Mouse (Mus musculus) spleen, adult 18-20 months (tissue): Measurements from ENCODE around the gene Disp3.

Source experiments
- DNase-seq, 2 experiments: peaks; one replicate each; pipeline ENCODE4 v3.0.0; 2022; ENCODE audit warnings: mixed read lengths in 2 of 2

Disp3 gene

GRCm38 (mm10) chr4:148215264-148215900 is 72.4 kb downstream of the Disp3 start:
- no peak for DNase-seq

GRCm38 (mm10) chr4:148214460-148215136 is 73.2 kb downstream of the Disp3 start:
- DNase-seq: no peak

GRCm38 (mm10) chr4:148204873-148205232 is 82.9 kb downstream of the Disp3 start:
- DNase-seq: no peak

GRCm38 (mm10) chr4:148204061-148204872 is 83.5 kb downstream of the Disp3 start:
- no peak for DNase-seq

GRCm38 (mm10) chr4:148203557-148203956 is 84.2 kb downstream of the Disp3 start:
- no peak for DNase-seq

- no peak for DNase-seq
These were observed 89.0 kb downstream of the Disp3 start for GRCm38 (mm10) chr4:148198721-148199120.

- no peak for DNase-seq
These were observed 93.4 kb downstream of the Disp3 start for GRCm38 (mm10) chr4:148194400-148194799.

- no peak for DNase-seq
These were observed 95.0 kb downstream of the Disp3 start for GRCm38 (mm10) chr4:148192707-148193245.
